Mouse (Mus musculus): ENCODE results near the gene Dmbx1.

GRCm38 (mm10) chr4:115954656-115955493 is 15.1 kb upstream of the Dmbx1 start:
- TF ChIP-seq POLR2A (IDR thresholded peaks at IDR 0.05; ENCODE audit: borderline replicate concordance, extremely low read depth, insufficient read depth, insufficient read length, poor library complexity, severe bottlenecking) (no peak), CTCF (IDR thresholded peaks at IDR 0.05; ENCODE audit: borderline replicate concordance, extremely low read depth, insufficient read depth, insufficient read length) (no peak)
